Mouse (Mus musculus) intestine, embryonic 16.5 days (tissue): ENCODE measurements around the gene Dhrs1. TPM values are rescaled to one million over a fixed set of nuclear protein-coding genes. Genes with fewer than 3 reads are reported as not detected.
A peak's percentile ranks its signal among the peaks of the same experiment; 100 is the strongest.

ENCODE experiments used
- ATAC-seq: fragments of 200-750 bp; cut with Nextera tagmentation; 2 replicates; pipeline ENCODE4 v1.8.0; 2017; ENCODE audit warnings: moderate TSS enrichment, moderate library complexity
- H3K27ac ChIP-seq: fragments of 300-500 bp; sonication (generic); 2 replicates; pipeline ENCODE4 v1.5.1; 2014; ENCODE audit warnings: mild to moderate bottlenecking, low read length
- H3K27me3 ChIP-seq: fragments of 300-500 bp; sonication (generic); replicated peaks from 2 replicates; pipeline ENCODE4 v1.6.1; 2014; ENCODE audit warnings: low read length, control low read depth, mixed read lengths; ENCODE audit not compliant: control insufficient read depth, insufficient read depth
- H3K36me3 ChIP-seq: fragments of 300-500 bp; sonication (generic); 2 replicates; pipeline ENCODE4 v1.6.1; 2014; ENCODE audit warnings: low read length, control low read depth; ENCODE audit not compliant: control insufficient read depth, insufficient read depth
- H3K4me1 ChIP-seq: fragments of 300-500 bp; sonication (generic); 2 replicates; pipeline ENCODE4 v1.6.1; 2014; ENCODE audit warnings: low read length, control low read depth, mixed read lengths; ENCODE audit not compliant: control insufficient read depth, insufficient read depth
- H3K4me2 ChIP-seq: fragments of 300-500 bp; sonication (generic); 2 replicates; pipeline ENCODE4 v1.6.1; 2014; ENCODE audit warnings: low read depth, low read length, control low read depth
- H3K4me3 ChIP-seq: fragments of 300-500 bp; sonication (generic); 2 replicates; pipeline ENCODE4 v1.5.1; 2014; ENCODE audit warnings: mild to moderate bottlenecking, low read length
- H3K9ac ChIP-seq: fragments of 300-500 bp; sonication (generic); 2 replicates; pipeline ENCODE4 v1.6.1; 2014; ENCODE audit warnings: low read depth, low read length
- H3K9me3 ChIP-seq: fragments of 300-500 bp; sonication (generic); 2 replicates; pipeline ENCODE4 v1.6.1; 2016; ENCODE audit warnings: low read length, control low read depth; ENCODE audit not compliant: control insufficient read depth
- WGBS: fragments of 180-500 bp; shearing (Covaris S2); extraction: QIAGEN DNeasy Blood & Tissue Kit; methylation state at CpG from one replicate; pipeline ENCODE4 v1.1.7; 2014; 5-methylcytosine and 5-hydroxymethylcytosine counted together
- polyA plus RNA-seq: library from polyadenylated mRNA; unstranded; fragments of >200 nt; fragmentation: Nextera tagmentation; extraction: Ambion mirVana; gene quantifications from 2 replicates; pipeline ENCODE4 v1.2.1, GENCODE M21; 2015

Dhrs1 gene
- polyA plus RNA-seq, 1 experiment from 2014 or later: 151 TPM

- Histone ChIP-seq H3K27ac (no peak overlapping the region), H3K4me2 (no peak overlapping the region), H3K4me1 (peaks cover 7% of the 10 kb centered on the region; the same call in 1 of the 2 replicates), H3K36me3 (0 out of 2 replicates have a peak, but pooled peaks cover 2% of the 10 kb centered on the region), H3K9ac (0 out of 2 replicates have a peak overlapping the region, but pooled peaks have one; percentile 5), H3K4me3 (no peak overlapping the region), H3K27me3 (no peaks in the 10 kb centered on the region), H3K9me3 (no peaks in the 10 kb centered on the region)
- 87% methylated on average over 6 of the region's 6 CpGs for WGBS
- no peak for ATAC-seq
Observed at GRCm38 (mm10) chr14:55719737-55720136, 25.8 kb downstream of the Dhrs1 start.

GRCm38 (mm10) chr14:55716884-55717283 lies 28.6 kb downstream of the Dhrs1 start:
- ATAC-seq: no peak
- WGBS: 78% methylated on average over 8 of the region's 8 CpGs
- H3K9me3 ChIP-seq: no peaks in the 10 kb centered on the region
- H3K9ac ChIP-seq: no peak overlapping the region
- H3K4me1 ChIP-seq: peaks cover 21% of the 10 kb centered on the region
- no peak overlapping the region for H3K27ac ChIP-seq
- no peak overlapping the region for H3K4me3 ChIP-seq
- no peak overlapping the region for H3K4me2 ChIP-seq
- H3K36me3 ChIP-seq: 0 out of 2 replicates have a peak, but pooled peaks cover 2% of the 10 kb centered on the region
- H3K27me3 ChIP-seq: no peaks in the 10 kb centered on the region

- Histone ChIP-seq H3K4me3 (no peak overlapping the region), H3K4me1 (peaks cover 21% of the 10 kb centered on the region), H3K4me2 (no peak overlapping the region), H3K27ac (no peak overlapping the region), H3K36me3 (0 out of 2 replicates have a peak, but pooled peaks cover 2% of the 10 kb centered on the region), H3K27me3 (no peaks in the 10 kb centered on the region), H3K9me3 (no peaks in the 10 kb centered on the region), H3K9ac (no peak overlapping the region)
- ATAC-seq: no peak
- 93% methylated on average over 6 of the region's 6 CpGs for WGBS
Observed at GRCm38 (mm10) chr14:55716271-55716670, 29.2 kb downstream of the Dhrs1 start.

GRCm38 (mm10) chr14:55714893-55715292 lies 30.6 kb downstream of the Dhrs1 start:
- H3K27ac ChIP-seq: no peak overlapping the region
- peaks cover 21% of the 10 kb centered on the region for H3K4me1 ChIP-seq
- no peak overlapping the region for H3K4me3 ChIP-seq
- H3K9ac ChIP-seq: no peak overlapping the region
- 0 out of 2 replicates have a peak, but pooled peaks cover 2% of the 10 kb centered on the region for H3K36me3 ChIP-seq
- H3K9me3 ChIP-seq: no peaks in the 10 kb centered on the region
- no peak for ATAC-seq
- 22% methylated on average over 6 of the region's 6 CpGs for WGBS
- H3K27me3 ChIP-seq: no peaks in the 10 kb centered on the region
- no peak overlapping the region for H3K4me2 ChIP-seq

GRCm38 (mm10) chr14:55713729-55714122 lies 31.8 kb downstream of the Dhrs1 start, which contains the start of gene Tgm1:
Gene Tgm1, minus strand, starts transcription at chr14:55713926.
- ATAC-seq: peak; percentile 21
- Histone ChIP-seq H3K36me3 (0 out of 2 replicates have a peak, but pooled peaks cover 2% of the 10 kb centered on the region), H3K4me3 (peak within 1 kb of the TSS; percentile 40), H3K9ac (peak within 1 kb of the TSS; percentile 65), H3K27ac (no peak within 1 kb of the TSS), H3K27me3 (no peaks in the 10 kb centered on the region), H3K9me3 (no peaks in the 10 kb centered on the region), H3K4me2 (peak within 1 kb of the TSS; percentile 77), H3K4me1 (peaks cover 21% of the 10 kb centered on the region)
- WGBS: 14% methylated on average over 4 of the region's 4 CpGs

- peak overlapping the region; percentile 65 for H3K9ac ChIP-seq
- H3K4me1 ChIP-seq: peaks cover 21% of the 10 kb centered on the region
- no peaks in the 10 kb centered on the region for H3K27me3 ChIP-seq
- H3K27ac ChIP-seq: no peak overlapping the region
- peak overlapping the region; percentile 77 for H3K4me2 ChIP-seq
- ATAC-seq: peak; percentile 69
- no peaks in the 10 kb centered on the region for H3K9me3 ChIP-seq
- 0 out of 2 replicates have a peak, but pooled peaks cover under 1% of the 10 kb centered on the region for H3K36me3 ChIP-seq
- H3K4me3 ChIP-seq: peak overlapping the region; percentile 40
- 10% methylated on average over 25 of the region's 25 CpGs for WGBS
Observed at GRCm38 (mm10) chr14:55713007-55713728, 32.3 kb downstream of the Dhrs1 start.

GRCm38 (mm10) chr14:55711786-55712185 lies 33.7 kb downstream of the Dhrs1 start:
- Histone ChIP-seq H3K4me3 (no peak overlapping the region), H3K36me3 (no peaks in the 10 kb centered on the region), H3K4me1 (peaks cover 21% of the 10 kb centered on the region), H3K9me3 (no peaks in the 10 kb centered on the region), H3K27ac (no peak overlapping the region), H3K9ac (no peak overlapping the region), H3K4me2 (no peak overlapping the region), H3K27me3 (no peaks in the 10 kb centered on the region)
- ATAC-seq: no peak
- 80% methylated on average over 7 of the region's 7 CpGs for WGBS

GRCm38 (mm10) chr14:55709509-55709908 lies 36.0 kb downstream of the Dhrs1 start:
- H3K4me1 ChIP-seq: peaks cover 18% of the 10 kb centered on the region
- no peak overlapping the region for H3K4me3 ChIP-seq
- no peaks in the 10 kb centered on the region for H3K9me3 ChIP-seq
- WGBS: 88% methylated on average over 4 of the region's 4 CpGs
- H3K27ac ChIP-seq: no peak overlapping the region
- no peak for ATAC-seq
- no peak overlapping the region for H3K4me2 ChIP-seq
- no peak overlapping the region for H3K9ac ChIP-seq
- no peaks in the 10 kb centered on the region for H3K36me3 ChIP-seq
- H3K27me3 ChIP-seq: no peaks in the 10 kb centered on the region

GRCm38 (mm10) chr14:55707397-55707796 lies 38.1 kb downstream of the Dhrs1 start:
- Histone ChIP-seq H3K9ac (no peak overlapping the region), H3K4me3 (no peak overlapping the region), H3K36me3 (no peaks in the 10 kb centered on the region), H3K27ac (no peak overlapping the region), H3K4me1 (peaks cover 3% of the 10 kb centered on the region; the same call in 1 of the 2 replicates), H3K4me2 (no peak overlapping the region), H3K27me3 (no peaks in the 10 kb centered on the region), H3K9me3 (no peaks in the 10 kb centered on the region)
- ATAC-seq: 0 out of 2 replicates have a peak, but pooled peaks have one; percentile 8
- 72% methylated on average over 5 of the region's 5 CpGs for WGBS
